Mouse (Mus musculus): ENCODE measurements around the gene 4933405L10Rik.

4933405L10Rik gene

DNA sequence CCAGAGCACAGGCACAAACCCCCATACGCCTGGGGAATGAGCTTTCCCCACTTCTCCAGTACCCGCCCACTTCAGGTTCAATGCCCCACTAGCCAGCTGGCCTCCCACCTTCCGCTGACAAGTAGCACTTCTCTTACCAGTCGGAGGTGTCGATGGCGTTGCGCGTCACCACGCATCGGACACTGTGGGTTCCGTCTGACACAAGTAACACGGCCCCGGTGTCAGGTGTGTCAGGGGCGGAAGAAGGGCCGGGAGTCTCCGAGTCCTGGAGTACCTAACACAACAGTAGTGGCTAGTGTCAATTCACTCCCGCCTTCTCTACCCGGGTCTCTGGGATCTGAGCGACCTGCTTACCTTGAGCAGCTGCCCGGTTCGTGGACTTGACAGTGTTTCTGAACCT lies 6.9 kb upstream of the 4933405L10Rik start:
- in situ Hi-C loops (cut with MboI; ENCODE audit: low sequenced_read_pairs), result no loop called here

DNA sequence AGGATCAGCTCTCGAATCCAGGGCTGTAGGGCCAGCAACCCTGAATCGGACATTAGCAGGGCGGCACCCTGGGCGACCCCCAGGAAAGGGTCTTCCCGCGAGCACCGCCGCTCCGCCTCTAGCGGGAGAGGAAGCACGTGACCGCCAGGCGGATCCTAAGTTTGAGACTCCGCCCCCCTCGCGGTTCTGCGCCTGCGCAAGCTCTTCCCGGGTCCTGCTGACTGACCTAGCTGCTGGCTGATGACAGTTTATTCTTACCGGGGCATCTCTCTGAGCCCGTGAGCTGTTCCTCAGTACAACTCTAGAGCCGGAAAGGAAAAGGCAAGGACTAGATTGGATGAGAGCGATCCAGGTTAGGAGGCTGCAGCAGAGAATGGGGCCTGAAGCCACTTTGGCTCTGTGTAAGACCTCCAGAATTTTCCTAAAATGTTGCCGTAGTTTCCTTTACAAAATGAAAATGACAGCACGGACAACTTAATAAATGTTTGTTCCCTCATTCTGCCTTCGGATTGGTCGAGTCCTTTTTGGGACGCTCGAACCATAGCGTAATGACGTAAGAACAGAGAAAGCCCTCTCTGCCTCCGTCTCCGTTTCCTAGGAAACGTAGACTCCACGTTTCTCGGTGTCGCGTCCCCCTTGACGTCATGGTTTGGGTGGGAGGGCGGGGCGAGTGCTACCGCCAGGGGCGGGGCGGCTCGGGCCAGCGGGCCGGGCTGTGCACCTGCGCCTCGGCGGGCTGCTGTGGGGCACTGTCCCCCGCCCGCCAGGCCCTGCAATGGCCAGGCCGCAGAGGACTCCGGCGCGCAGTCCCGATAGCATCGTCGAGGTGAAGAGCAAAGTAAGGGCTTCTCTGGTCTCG lies 6.3 kb upstream of the 4933405L10Rik start, which contains the start of the genes Acd and Pard6a:
Gene Acd (minus strand): TSS at position 137 of the 859 bp plus-strand sequence.
Gene Pard6a (plus strand): TSS at position 183 of the 859 bp plus-strand sequence.
- in situ Hi-C loops (cut with MboI; ENCODE audit: low sequenced_read_pairs), result no loop called here

DNA sequence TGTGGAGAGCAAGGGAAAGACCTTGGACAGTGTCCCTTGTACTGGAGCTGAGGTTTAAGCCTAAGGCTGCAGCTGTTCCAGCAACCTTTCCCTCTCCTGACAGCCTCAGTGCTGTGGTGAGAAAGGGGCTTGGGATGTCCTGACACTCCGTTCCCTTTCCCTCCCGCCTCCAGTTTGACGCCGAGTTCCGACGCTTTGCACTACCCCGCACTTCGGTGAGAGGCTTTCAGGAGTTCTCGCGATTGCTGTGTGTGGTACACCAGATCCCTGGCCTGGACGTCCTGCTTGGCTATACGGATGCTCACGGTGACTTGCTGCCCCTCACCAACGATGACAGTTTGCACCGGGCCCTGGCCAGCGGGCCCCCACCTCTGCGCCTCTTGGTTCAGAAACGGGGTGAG lies 5.5 kb upstream of the 4933405L10Rik start:
- in situ Hi-C loops (cut with MboI; ENCODE audit: low sequenced_read_pairs), result no loop called here

DNA sequence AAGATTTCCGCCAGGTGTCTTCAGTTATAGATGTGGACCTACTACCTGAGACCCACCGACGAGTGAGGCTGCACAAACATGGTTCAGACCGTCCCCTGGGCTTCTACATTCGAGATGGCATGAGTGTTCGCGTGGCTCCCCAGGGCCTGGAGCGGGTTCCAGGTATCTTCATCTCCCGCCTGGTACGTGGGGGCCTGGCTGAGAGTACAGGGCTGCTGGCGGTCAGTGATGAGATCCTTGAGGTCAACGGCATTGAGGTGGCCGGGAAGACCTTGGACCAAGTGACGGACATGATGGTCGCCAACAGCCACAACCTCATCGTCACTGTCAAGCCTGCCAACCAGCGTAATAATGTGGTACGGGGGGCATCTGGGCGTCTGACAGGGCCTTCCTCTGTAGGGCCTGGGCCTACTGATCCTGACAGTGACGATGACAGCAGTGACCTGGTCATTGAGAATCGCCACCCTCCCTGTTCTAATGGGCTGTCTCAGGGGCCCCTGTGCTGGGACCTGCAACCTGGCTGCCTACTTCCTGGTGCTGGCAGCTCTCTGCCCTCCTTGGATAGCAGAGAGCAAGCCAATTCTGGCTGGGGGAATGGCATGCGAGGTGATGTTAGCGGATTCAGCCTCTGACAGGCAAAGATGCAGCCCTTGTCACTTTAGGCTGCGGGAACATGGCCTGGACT lies 4.6 kb upstream of the 4933405L10Rik start:
- in situ Hi-C loops (cut with MboI; ENCODE audit: low sequenced_read_pairs), result no loop called here

DNA sequence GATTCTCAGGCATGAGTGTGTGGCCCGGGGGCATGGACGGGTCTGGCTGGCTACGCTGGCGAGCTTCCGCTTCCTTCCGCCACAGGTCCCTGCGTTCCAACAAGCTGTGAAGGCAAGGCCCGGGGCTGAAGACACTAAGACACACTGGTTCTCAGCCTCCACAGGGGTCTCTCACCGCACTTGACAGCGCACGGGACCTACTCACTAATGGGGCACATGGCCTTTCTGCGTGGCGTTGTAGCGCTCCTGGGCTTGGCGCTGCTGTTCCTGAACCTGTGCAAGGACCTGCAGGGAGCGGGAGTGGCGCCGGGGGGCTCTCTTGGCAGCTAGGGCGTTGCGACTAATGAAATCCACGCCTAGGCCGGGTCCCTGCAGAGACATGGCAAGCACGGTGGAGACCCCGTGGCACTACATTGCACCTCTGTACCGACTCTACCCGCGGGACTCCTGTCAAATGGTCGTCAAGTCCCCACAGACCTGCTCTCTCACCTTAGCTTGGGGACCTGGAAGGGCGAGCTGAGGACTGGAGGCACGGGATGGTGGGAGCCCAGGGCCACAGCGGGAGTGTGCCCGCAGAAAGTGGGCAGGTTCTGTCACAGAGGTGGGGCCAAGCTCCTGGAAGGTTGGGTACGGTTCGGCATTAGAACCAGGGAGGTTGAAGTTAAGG lies 3.2 kb upstream of the 4933405L10Rik start:
- in situ Hi-C loops (cut with MboI; ENCODE audit: low sequenced_read_pairs), result no loop called here

DNA sequence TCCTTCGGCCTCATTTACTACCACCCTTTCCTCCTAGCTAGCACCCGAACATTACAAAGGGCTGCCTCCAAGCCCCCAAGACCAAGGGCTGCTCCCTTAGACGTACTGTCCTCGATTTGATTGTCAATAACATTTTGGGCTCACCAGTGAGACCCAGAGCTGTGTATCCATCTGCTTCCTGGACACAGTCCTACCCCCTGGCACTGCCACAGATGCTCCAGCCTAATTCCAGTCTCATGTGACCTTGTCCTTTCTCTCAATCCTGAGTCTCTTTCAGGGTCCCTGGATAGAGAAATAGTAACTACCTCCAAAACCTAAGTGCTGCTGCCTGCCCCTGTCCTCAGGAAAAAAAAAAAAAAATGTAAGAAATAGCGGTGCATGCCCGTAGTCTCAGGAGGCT lies 2.5 kb upstream of the 4933405L10Rik start:
- in situ Hi-C loops (cut with MboI; ENCODE audit: low sequenced_read_pairs), result no loop called here

DNA sequence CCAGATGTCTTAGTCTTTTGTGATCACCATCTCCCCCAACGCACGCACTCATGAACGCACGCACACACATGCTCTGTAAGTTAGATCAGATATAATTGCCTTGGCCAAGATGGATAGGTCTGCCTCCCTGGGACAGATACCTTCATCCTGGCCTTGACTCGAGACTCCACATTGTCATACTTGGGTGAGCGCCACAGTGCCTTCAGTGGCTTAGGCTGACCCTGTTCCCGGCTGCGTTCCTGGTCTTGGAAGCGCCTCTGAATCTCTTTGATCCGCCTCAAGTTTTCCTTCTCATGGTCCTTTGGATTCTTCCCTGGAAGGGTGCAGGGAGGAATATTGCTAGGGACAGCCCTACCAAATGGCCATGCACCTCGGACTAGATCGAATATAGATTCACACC lies 1.0 kb upstream of the 4933405L10Rik start:
- in situ Hi-C loops (cut with MboI; ENCODE audit: low sequenced_read_pairs), result no loop called here

DNA sequence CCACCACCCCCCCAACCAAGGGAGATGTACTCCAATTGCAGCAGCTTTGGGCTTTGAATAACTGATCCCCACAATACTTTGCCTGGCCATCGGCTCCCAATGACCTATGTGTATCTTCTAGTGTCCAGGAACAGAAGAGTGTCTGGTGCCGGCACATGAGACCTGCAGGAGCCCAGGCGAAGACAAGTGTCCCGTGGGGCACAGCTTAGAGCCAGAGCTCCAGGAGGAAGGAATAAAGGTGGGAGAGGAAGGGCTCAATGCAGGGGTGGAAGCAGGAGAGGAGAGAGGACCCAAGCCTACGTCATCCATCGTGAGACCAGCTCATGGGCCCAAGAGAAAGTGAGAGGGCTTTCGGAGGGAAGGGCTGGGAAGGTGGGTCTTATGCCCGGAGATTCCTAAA lies 1.2 kb downstream of the 4933405L10Rik start:
- in situ Hi-C loops (cut with MboI; ENCODE audit: low sequenced_read_pairs), result no loop called here

DNA sequence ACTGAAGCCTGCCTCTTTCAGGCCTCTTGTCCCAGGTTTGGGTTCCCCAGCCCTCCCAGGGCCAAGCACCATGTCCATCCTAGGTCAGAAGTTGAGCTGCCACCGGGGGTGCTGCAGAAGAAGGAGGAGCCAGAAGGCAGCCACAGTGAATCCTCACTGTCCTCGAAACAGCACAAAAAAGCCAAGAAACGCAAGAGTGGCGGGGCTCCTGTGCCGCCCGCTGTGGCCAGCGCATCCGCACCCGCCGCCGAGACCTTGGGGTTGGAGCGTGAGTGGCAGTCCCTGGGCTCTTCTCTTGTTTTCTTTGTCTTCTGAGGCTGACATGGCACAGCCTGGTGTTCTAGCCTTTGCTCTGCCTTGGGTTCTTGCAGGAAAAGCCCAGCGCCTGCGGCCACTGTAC lies 1.9 kb downstream of the 4933405L10Rik start:
- in situ Hi-C loops (cut with MboI; ENCODE audit: low sequenced_read_pairs), result no loop called here

DNA sequence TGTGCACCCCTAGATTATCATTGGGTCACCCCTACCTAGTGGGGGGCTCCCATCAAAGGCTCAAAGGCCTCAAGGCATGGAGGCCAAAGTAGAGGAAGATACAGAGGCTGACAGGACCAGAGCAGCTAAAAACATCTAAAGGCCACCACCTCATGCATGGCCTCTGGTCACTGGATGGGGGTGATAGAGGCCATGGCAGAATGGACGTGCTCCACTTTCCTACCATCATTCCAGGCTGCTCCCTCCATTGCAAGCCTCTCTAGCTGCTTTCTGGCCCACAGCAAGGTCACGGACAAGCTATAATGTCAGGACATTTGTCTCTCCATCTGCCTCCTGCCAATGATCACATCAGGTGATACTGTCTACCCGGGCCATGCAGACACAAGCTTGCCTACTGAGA lies 4.8 kb downstream of the 4933405L10Rik start:
- in situ Hi-C loops (cut with MboI; ENCODE audit: low sequenced_read_pairs), result loop anchor here (10.0 kb wide), 1 partner anchor 83 kb away; no protein-coding TSS in a partner anchor

DNA sequence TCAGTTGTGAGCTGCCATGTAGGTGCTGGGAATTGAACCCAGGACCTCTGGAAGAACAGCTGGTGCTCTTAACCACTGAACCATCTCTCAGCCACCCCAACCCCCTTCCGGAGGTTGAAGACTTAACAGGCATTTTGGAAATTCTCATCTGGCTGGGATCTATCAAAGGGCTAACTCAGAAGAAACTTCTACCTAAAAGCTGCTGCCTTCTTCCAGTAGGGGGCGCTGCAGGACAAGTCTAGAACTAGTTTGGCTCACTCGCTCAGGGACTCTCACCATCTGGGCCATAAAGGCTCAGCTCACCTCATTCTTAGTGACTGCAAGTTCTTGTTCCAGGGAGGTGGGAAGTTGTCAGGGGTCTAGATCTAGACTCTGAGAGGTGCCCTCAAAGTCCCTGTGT lies 6.7 kb downstream of the 4933405L10Rik start:
- in situ Hi-C loops (cut with MboI; ENCODE audit: low sequenced_read_pairs), result loop anchor here (10.0 kb wide), 1 partner anchor 81 kb away; no protein-coding TSS in a partner anchor

DNA sequence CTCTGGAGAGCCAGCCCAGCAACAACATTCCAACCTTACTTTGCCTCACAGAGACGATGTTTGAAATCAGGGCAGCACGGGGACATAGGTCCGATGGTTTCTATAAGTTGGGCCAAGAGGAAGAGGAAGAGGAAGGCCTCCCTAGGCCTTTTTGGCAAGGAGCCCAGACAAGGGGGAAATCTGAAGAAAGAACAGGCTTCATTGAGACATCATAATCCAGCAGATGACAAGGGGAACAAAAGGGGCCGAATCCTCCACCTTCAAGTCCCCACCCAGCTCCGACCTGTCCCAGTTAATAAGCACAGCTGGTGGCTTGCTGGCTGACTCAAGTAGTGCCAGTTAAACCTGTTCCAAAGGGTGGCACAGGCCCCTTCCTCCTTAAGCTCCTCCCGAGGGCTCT lies 7.6 kb downstream of the 4933405L10Rik start:
- in situ Hi-C loops (cut with MboI; ENCODE audit: low sequenced_read_pairs), result loop anchor here (10.0 kb wide), 1 partner anchor 80 kb away; no protein-coding TSS in a partner anchor

DNA sequence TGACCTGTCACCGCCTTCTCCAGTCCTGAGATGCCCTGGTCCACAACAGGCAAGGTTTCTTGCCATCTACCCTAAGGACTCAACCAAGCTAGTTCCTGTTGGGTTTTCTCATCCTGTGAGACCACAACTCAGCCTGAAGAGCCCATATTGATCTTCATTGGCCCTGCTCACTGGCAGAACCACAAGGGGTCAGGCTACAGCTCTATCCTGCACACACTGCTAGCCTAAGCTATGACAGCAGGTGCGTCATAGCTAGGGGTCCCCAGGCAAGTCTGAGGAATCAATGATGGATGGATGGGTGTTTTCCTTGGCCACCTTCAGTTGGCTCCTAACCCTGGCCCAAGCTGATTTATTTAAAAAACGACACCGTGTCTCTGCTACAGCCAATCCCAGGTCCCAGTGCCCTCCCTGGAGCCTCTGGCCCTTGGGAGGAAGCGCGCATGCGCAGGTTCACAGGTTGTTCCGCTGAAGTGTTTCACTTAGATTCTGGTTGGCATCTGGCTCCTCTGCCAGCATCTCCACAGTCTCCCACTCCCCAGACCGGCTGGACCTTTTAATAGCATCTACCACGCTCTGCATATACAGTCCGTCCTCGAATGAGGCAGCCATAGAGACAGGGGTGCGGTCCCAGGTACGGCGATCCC lies 9.0 kb downstream of the 4933405L10Rik start:
- in situ Hi-C loops (cut with MboI; ENCODE audit: low sequenced_read_pairs), result loop anchor here (10.0 kb wide), 1 partner anchor 78 kb away; no protein-coding TSS in a partner anchor

DNA sequence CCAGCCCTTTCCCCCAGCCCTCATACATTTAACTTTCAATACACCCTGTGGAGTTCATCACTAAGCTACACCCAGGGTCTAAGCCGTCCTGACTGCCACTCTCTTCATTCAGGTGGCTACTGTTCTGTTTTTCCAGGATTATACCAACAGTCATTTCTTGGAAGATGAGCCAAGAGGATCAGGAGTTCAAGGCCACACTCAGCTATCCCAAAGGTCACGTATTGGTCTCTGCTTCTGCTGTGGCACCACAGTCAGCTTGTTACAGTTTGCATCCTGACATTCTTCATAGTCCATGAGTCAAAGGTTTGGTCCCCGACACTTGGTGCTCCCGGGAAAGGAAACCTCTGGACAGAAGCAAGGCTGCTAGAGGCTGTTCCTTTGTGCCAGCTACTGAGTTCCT lies 12.2 kb downstream of the 4933405L10Rik start:
- in situ Hi-C loops (cut with MboI; ENCODE audit: low sequenced_read_pairs), result loop anchor here (10.0 kb wide), 1 partner anchor 75 kb away; no protein-coding TSS in a partner anchor

DNA sequence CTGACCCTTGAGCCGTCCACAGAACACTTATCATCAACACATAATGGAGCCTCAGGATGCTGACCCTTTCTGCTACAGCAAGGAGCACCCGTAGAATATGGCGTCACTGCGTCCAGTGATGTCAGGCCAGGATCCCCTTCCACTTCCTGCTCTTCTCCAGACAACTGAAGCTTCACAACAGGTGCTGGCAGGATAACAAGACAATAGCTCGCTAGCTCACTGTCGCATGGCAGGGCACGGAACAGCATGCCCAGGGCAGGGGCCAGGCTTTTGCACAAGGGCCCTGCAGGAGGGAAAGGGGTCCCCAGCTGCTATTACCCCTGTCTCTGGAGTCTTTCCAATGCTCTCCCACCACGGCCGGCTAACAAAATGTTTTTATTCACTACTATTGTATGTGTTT lies 15.4 kb downstream of the 4933405L10Rik start:
- in situ Hi-C loops (cut with MboI; ENCODE audit: low sequenced_read_pairs), result no loop called here

DNA sequence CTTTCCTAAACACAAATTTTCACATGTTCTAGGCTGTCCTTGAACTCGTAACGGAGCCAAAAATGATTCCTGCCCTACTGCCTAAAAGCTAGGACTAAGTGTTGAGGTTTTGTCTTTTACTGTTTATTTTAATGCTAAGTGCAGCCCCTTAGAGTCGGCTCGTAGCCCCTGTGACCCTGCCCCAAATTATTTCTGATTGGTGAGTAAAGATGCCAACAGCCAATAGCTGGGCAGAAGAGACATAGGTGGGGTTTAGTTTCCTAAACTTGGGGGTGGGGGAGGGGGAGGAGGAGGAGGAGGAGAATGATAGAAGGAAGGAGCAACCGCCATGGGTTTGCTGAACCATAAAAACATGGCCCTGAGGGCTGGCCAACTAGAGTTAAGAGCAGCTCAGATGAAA lies 18.3 kb downstream of the 4933405L10Rik start:
- in situ Hi-C loops (cut with MboI; ENCODE audit: low sequenced_read_pairs), result no loop called here

DNA sequence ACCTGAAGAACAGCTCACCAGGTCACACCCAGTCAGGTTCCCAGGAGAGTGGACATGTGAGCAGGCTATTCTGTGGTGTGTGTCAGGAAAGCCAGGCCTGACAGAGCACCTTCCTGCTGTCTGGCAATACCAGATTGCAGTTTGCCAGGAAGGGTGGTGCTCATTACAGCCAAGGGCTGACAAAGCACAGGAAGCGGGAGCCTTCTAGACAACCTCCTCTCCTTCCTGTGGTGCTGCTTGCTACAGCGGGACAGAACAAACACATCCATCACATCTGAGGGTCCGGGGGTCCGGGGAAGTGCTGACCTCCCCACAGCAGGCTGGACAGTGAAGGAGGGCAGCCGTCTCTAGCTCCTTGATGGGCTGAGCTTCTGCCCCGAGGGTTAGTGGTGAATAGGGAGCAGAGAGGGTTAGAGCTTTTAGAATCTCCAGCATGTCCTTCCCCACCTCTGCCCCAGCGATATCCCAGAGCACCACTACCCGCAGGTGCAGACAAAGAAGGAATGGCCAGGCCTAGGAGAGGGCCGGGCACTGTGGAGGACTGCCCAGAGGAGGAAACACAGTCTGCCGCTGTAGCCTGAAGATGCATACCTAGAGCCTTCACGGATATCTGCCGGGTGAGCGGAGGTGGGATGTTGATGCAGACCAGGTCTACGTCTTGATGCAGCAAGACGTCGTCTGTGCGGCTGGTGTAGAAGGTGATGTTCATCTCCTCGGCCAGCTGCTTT lies 20.1 kb downstream of the 4933405L10Rik start:
- in situ Hi-C loops (cut with MboI; ENCODE audit: low sequenced_read_pairs), result no loop called here

DNA sequence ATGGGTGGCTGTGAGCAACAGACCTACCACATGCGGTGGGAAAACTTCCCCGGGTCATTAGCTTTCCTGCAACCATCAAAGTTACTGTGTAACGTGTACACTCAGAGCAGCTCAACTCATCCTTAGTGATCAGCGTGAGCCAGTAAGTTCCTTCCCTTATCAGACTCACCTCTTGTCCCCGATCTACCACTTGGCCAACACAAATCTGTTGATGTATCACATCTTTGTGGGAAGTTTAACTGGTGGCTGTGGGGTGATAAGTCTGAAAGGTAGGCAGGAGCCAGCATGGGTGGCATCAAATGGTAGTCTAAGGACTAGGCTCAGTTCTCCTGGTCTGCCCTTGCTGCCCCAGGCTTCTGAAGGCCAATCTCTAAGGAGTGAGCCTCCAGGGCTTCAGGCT lies 24.7 kb downstream of the 4933405L10Rik start:
- in situ Hi-C loops (cut with MboI; ENCODE audit: low sequenced_read_pairs), result no loop called here

DNA sequence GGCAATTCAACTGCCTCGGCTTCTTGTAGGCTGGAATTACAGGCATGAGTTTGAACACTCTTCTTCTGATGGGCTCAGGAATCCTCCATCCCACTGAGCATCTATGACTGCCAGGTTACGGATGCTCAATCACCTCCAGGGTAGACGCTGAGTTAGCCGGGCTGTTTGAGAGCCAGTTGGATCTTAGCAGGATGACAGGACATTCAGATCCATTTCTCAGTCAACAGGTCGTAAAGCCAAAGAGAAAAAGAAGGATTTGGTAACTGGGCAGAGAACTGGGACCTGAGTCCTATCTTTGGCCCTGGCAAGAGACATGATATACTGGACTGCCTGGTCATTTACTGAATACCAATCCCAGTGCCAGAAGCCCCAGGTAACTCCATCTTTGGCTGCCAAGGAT lies 31.8 kb downstream of the 4933405L10Rik start:
- in situ Hi-C loops (cut with MboI; ENCODE audit: low sequenced_read_pairs), result no loop called here

DNA sequence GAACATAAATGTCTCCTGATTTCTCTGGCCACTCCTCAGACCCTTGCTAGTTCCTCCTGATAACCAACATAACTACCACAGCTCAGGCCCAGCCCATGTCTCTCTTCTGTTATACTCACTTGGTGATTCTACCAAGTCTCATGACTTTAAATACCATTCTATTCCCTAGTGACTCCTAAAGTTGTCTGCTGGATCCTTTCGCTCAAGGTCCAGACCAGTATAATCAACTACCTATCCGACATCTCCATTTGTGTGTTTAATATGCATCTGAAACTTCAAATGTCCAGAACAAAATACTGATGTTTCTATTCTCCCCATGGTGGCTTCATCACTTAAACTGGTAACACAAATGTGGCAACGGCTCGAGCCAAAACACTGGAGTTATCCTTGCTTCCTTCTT lies 35.8 kb downstream of the 4933405L10Rik start:
- in situ Hi-C loops (cut with MboI; ENCODE audit: low sequenced_read_pairs), result no loop called here
